Mouse (Mus musculus): Measurements from ENCODE around the gene Daxx. TPM values are rescaled to one million over a fixed set of nuclear protein-coding genes. Genes with fewer than 3 reads are reported as not detected.
"Not testable (repeated sequence)": the region's sequence is repeated elsewhere in the genome, so short reads cannot be mapped to it uniquely, and the experiment has no call there.

The Daxx gene
- 10 to 100 TPM; 27.4 to 27.9 TPM for total RNA-seq (2021)

DNA sequence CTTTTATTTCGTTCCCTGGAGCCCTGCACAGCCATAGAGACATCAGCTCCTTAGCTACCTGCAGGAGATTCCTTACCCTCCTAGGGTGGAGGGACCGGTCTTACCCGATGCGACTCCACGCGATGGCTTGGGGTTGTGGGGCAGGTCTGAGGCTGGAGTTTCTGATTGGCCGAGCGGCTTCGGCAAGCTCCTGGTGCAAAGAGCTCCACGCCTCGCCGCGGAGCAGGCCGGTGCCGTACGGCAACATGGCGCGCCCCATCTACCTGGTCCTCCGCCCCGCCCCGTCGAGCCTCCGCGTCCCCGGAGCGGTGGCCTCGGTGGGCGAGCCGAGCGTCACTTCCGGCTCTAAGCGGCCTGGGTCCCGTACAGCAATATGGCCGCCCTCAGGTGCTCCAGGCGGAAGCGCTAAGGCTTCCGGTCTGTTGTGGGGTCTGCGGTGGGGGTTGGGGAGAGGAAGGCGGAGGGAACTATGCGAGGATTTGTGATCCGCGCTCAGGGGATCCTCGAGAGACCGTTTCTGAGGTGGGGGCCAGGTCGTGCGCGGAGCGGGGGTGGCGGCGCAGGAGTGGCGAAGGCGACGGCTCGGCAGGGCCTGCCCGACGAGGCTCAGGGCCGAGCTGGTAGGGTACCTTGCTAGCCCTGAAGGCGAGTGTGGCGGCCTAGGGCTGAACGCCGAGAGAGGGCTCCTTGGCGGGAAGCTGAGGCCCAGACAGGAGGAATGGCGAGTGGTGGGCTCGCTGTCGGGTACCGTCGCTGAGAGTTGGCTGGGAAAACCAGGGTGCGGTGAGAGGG lies at the start of gene Daxx:
Gene Daxx (plus strand): TSS at position 338 of the 792 bp plus-strand sequence.
- peak; percentile 91 to 96 for DNase-seq (ENCODE audit: extremely low spot score in 1 of 2, low spot score in 1 of 2)

- peak; percentile 28 to 65 for DNase-seq (ENCODE audit: extremely low spot score in 1 of 2, low spot score in 1 of 2)
Measured at GRCm38 (mm10) chr17:33865330-33866030, 43.7 kb upstream of the Daxx start.

GRCm38 (mm10) chr17:33873537-33873936 lies 35.7 kb upstream of the Daxx start, which contains the start of gene Gm7029:
TSS of gene Gm7029 (plus strand) at chr17:33873837.
- not testable (repeated sequence) for DNase-seq (ENCODE audit: extremely low spot score in 1 of 2, low spot score in 1 of 2)

DNA sequence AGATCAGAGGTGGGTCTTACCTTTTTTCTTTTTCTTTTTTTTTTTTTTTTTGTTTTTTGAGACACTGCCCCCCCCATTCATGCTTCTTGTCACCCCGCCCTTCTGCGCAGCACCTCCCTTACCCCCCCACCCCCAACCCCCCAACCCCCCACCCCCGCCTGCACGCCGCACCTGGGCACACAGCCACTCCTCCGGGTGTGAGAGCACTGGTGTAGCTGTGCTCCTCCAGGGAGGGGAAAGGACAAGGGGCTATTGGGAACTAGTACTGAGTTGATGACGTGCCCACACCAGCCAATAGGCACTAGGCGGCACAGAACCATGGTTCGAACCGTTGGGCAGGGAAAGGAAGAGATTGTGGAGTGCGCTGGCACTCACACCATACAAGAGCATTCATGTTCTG lies 34.8 kb upstream of the Daxx start:
- no peak for DNase-seq (ENCODE audit: extremely low spot score in 1 of 2, low spot score in 1 of 2)

- DNase-seq (ENCODE audit: extremely low spot score in 1 of 2, low spot score in 1 of 2), result not testable (repeated sequence)
Measured at GRCm38 (mm10) chr17:33875797-33876196, 33.4 kb upstream of the Daxx start.

DNA sequence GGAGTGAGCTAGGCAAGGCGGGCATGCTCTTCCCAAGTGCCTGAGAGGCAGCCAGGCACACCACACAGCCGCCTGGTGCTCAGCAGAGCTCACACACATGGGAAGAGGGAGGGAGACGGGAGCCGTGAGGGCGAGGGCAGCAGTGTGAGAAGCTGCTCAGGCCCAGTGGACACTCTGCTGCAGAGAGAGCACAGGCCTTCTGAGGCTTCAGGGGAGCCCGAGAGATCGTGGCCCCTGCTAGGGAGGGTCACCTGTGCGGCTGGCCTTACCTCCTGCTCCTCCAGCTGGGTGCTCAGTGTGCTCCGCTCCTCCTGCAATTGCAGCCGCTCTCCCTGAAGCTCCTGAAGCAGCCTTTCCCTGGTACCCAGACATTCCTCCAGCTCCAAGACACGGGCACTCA lies 24.9 kb upstream of the Daxx start:
- not testable (repeated sequence) for DNase-seq (ENCODE audit: extremely low spot score in 1 of 2, low spot score in 1 of 2)

- DNase-seq (ENCODE audit: extremely low spot score in 1 of 2, low spot score in 1 of 2), result not testable (repeated sequence)
Measured at GRCm38 (mm10) chr17:33887802-33888201, 21.4 kb upstream of the Daxx start.

- DNase-seq (ENCODE audit: extremely low spot score in 1 of 2, low spot score in 1 of 2), result not testable (repeated sequence)
Measured at GRCm38 (mm10) chr17:33888230-33888629, 21.0 kb upstream of the Daxx start.

- DNase-seq (ENCODE audit: extremely low spot score in 1 of 2, low spot score in 1 of 2), result not testable (repeated sequence)
Measured at GRCm38 (mm10) chr17:33889941-33890532, 19.2 kb upstream of the Daxx start.

DNA sequence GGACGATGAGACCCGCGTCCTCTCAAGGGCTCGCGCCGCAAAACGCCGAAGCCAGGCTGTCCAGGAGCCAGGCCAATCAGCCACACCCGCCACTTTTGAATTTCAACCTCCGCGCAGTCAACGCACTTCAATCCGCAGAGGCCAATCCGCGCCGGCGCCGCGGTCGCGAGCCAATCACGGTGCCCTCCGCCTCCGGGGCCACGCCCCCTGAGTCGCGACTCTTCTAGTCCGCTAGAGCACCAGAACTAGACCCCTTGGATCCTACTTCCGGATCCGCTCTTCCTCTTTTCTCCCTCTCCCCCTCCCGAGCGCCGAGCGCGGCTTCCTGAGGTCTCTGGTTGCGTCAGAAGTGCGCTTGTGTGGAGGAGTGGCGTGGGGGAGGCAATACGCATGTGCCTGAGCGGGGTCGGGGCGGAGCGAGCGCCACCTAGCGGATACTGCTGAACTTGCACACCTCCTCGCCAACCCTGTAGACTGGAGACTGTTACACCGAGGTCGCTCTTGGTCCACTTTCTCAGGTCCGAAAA lies 18.6 kb upstream of the Daxx start, which contains the start of gene Kifc1:
Gene Kifc1 (minus strand): TSS at position 129 of the 527 bp plus-strand sequence.
- peak; percentile 99 to 100 for DNase-seq (ENCODE audit: extremely low spot score in 1 of 2, low spot score in 1 of 2)

DNA sequence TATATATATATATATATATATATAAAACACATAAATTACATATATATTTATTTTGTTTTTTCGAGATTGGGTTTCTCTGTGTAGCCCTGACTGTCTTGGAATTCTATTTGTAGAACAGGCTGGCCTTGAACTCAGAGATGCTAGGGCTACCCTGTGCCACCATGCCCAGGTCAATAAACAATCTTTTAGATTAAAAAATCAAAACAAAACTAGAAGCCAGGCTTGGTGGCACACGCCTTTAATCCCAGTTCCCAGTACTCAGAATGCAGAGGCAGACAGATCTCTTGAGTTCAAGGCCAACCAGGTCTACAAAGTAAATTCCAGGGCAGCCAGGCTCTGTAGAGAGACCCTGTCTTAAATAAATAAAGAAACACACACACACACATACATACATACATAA lies 17.9 kb upstream of the Daxx start:
- no peak for DNase-seq (ENCODE audit: extremely low spot score in 1 of 2, low spot score in 1 of 2)

GRCm38 (mm10) chr17:33891892-33892291 lies 17.3 kb upstream of the Daxx start:
- DNase-seq (ENCODE audit: extremely low spot score in 1 of 2, low spot score in 1 of 2), result not testable (repeated sequence)

DNA sequence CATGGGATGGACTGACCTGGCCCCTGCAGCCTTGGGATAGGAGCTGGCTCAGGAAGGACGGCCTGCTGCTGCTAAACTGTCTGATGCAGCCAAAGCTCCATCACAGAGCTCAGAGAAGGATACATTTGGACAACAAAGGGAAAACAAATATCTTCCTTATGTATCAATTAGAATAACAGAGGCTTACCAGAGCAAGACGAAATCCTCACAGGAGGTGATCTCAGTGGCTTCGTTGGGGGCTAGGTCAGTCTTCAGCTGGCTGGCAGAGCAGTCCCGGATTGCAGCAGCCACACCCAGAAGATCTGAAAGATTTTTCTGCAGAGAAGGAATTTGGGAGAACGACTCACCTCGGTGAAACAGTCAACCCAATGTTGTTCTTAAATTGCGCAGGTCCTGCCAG lies 16.8 kb upstream of the Daxx start:
- DNase-seq (ENCODE audit: extremely low spot score in 1 of 2, low spot score in 1 of 2), result no peak

- DNase-seq (ENCODE audit: extremely low spot score in 1 of 2, low spot score in 1 of 2), result not testable (repeated sequence)
Measured at GRCm38 (mm10) chr17:33893011-33893410, 16.2 kb upstream of the Daxx start.

- no peak for DNase-seq (ENCODE audit: extremely low spot score in 1 of 2, low spot score in 1 of 2)
Measured at GRCm38 (mm10) chr17:33897114-33897794, 12.0 kb upstream of the Daxx start.

- not testable (repeated sequence) for DNase-seq (ENCODE audit: extremely low spot score in 1 of 2, low spot score in 1 of 2)
Measured at GRCm38 (mm10) chr17:33898193-33898592, 11.0 kb upstream of the Daxx start.

DNA sequence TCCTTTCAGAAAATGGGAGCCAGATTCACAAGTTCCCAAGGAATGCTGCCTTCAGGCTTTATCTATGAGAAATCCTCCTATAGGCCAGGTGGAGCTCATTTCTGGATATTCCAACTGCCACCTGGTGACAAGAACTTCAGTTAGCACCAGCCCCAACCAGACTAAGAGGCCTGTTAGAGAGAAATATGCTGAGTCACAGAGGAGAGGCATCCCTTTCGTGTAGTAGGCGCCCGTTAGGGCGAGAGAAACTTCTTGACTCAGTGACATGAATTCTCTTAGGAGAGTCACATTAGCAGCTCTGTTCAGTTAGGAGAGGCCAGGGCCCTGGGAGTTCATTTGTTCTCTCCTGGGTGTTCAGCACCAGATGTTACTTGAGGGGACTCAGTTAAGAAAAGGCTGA lies 9.6 kb upstream of the Daxx start:
- DNase-seq (ENCODE audit: extremely low spot score in 1 of 2, low spot score in 1 of 2), result no peak

DNA sequence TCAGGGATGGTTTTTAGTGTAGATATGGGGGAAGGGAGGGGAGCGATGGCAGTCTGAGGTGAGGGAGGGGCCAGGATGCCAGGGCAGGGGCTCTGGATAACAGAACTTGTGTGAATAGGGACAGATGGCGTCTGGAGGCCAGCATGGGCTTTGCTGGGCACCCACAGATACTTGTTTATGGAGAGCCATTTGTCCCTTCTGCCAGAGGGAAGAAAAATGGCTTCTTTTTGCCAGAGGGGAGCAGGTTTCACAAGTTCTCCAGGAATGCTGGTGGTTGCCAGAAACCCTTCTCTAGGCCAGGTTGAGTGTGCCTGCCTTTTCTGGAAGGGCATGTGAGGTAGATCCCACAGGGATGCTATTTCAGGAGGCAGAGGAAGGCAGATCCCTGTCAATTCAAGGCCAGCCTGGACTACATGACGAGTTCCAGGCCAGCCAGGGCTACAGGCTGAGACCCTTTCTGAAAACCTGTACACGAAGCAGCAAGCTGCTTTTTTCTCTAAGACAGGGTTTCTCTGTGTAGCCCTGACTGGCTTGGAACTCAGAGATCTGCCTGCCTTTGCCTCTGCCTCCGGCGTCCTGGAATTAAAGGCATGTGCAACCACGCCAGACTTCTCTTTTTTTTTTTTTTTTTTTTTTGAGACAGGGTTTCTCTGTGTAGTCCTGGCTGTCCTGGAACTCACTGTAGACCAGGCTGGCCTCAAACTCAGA lies 8.8 kb upstream of the Daxx start:
- no peak for DNase-seq (ENCODE audit: extremely low spot score in 1 of 2, low spot score in 1 of 2)

DNA sequence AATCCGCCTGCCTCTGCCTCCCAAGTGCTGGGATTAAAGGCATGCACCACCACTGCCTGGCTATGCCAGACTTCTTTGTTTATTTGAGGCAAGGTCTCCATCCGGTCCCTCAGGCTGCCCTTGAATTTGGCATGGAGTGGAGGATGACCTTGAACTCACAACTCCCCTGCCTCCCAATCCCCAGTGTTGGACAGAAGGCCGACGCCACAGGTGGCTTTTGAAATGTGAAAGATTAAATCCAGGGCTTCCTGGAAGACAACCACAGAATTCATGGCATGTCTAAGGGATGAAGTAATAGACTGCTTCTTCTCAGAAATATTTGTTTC lies 8.3 kb upstream of the Daxx start:
- DNase-seq (ENCODE audit: extremely low spot score in 1 of 2, low spot score in 1 of 2), result no peak

DNA sequence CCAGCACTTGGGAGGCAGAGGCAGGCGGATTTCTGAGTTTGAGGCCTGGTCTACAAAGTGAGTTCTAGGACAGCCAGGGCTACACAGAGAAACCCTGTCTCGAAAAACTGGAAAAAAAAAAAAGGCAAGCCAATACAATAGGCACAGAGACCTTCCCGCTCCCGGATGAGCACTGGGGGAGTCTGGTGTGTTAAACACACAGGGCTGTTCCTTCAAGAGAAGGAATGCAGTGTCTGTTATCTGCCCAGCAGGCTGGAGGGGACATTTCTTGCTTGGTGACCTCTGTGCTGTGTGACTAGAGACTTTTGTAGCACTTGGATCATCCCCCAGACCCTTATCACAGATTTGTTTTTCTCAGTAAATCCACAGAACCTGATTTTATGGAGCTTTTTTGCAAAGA lies 7.6 kb upstream of the Daxx start:
- no peak for DNase-seq (ENCODE audit: extremely low spot score in 1 of 2, low spot score in 1 of 2)
